Mouse (Mus musculus): ENCODE measurements at regions not wholly inside any gene's neighbourhood (a gene's known extent, or its start where the extent isn't known, plus 50 kb on each side); places are given as distances from the start of the nearest gene placed in this dataset.

GRCm38 (mm10) chr11:112956748-112957440, 174.9 kb downstream of the Sox9 start:
- no peak for ATAC-seq (ENCODE audit: low FRiP score)
- H3K36me3 ChIP-seq (replicated peaks), result no peaks in the 10 kb centered on the region
- no peak overlapping the region for H3K27ac ChIP-seq
- H3K27me3 ChIP-seq, result no peaks in the 10 kb centered on the region
- H3K9ac ChIP-seq, result no peak overlapping the region
- H3K4me1 ChIP-seq, result peaks cover 46% of the 10 kb centered on the region
- H3K9me3 ChIP-seq, result no peaks in the 10 kb centered on the region
- WGBS, result 86% methylated on average over 5 of the region's 5 CpGs
- no peak overlapping the region for H3K4me3 ChIP-seq (replicated peaks)
- no peak overlapping the region for H3K4me2 ChIP-seq

- no peak overlapping the region for H3K9ac ChIP-seq
- WGBS, result 16% methylated on average over 5 of the region's 5 CpGs
- no peak for ATAC-seq (ENCODE audit: low FRiP score)
- H3K36me3 ChIP-seq (replicated peaks), result no peaks in the 10 kb centered on the region
- no peak overlapping the region for H3K4me2 ChIP-seq
- H3K4me3 ChIP-seq (replicated peaks), result no peak overlapping the region
- no peaks in the 10 kb centered on the region for H3K9me3 ChIP-seq
- peaks cover 30% of the 10 kb centered on the region for H3K4me1 ChIP-seq
- no peak overlapping the region for H3K27ac ChIP-seq
- H3K27me3 ChIP-seq, result no peaks in the 10 kb centered on the region
Observed at GRCm38 (mm10) chr11:112959609-112960008, 177.6 kb downstream of the Sox9 start.

- WGBS, result 69% methylated on average over 8 of the region's 8 CpGs
- H3K9ac ChIP-seq, result no peak overlapping the region
- peaks cover 30% of the 10 kb centered on the region for H3K4me1 ChIP-seq
- no peaks in the 10 kb centered on the region for H3K9me3 ChIP-seq
- H3K36me3 ChIP-seq (replicated peaks), result no peaks in the 10 kb centered on the region
- no peak overlapping the region for H3K27ac ChIP-seq
- no peak for ATAC-seq (ENCODE audit: low FRiP score)
- H3K4me3 ChIP-seq (replicated peaks), result no peak overlapping the region
- H3K4me2 ChIP-seq, result no peak overlapping the region
- H3K27me3 ChIP-seq, result no peaks in the 10 kb centered on the region
Observed at GRCm38 (mm10) chr11:112973286-112973685, 191.3 kb downstream of the Sox9 start.

GRCm38 (mm10) chr11:112974893-112975292, 192.9 kb downstream of the Sox9 start:
- Histone ChIP-seq H3K27ac (no peak overlapping the region), H3K4me1 (peaks cover 39% of the 10 kb centered on the region), H3K4me2 (no peak overlapping the region), H3K9ac (no peak overlapping the region), H3K9me3 (no peaks in the 10 kb centered on the region), H3K4me3 (replicated peaks) (no peak overlapping the region), H3K27me3 (no peaks in the 10 kb centered on the region), H3K36me3 (replicated peaks) (no peaks in the 10 kb centered on the region)
- ATAC-seq (ENCODE audit: low FRiP score), result no peak
- 98% methylated on average over 7 of the region's 7 CpGs for WGBS

GRCm38 (mm10) chr11:112976914-112977785, 195.1 kb downstream of the Sox9 start:
- Histone ChIP-seq H3K9ac (peak overlapping the region; percentile 33; the same call in 1 of the 2 replicates), H3K4me2 (peak overlapping the region; percentile 40), H3K4me1 (peaks cover 47% of the 10 kb centered on the region), H3K4me3 (replicated peaks) (no peak overlapping the region), H3K27ac (peak overlapping the region; percentile 90), H3K27me3 (no peaks in the 10 kb centered on the region), H3K9me3 (no peaks in the 10 kb centered on the region), H3K36me3 (replicated peaks) (no peaks in the 10 kb centered on the region)
- 3% methylated on average over 12 of the region's 12 CpGs for WGBS
- peak; percentile 93 for ATAC-seq (ENCODE audit: low FRiP score)

- H3K4me1 ChIP-seq, result peaks cover 59% of the 10 kb centered on the region
- H3K36me3 ChIP-seq (replicated peaks), result no peaks in the 10 kb centered on the region
- WGBS, result 46% methylated on average over 6 of the region's 6 CpGs
- no peaks in the 10 kb centered on the region for H3K9me3 ChIP-seq
- no peak overlapping the region for H3K4me3 ChIP-seq (replicated peaks)
- no peaks in the 10 kb centered on the region for H3K27me3 ChIP-seq
- no peak for ATAC-seq (ENCODE audit: low FRiP score)
- no peak overlapping the region for H3K27ac ChIP-seq
- H3K4me2 ChIP-seq, result no peak overlapping the region
- no peak overlapping the region for H3K9ac ChIP-seq
Observed at GRCm38 (mm10) chr11:112978884-112979283, 196.9 kb downstream of the Sox9 start.

GRCm38 (mm10) chr11:112979413-112979812, 197.4 kb downstream of the Sox9 start:
- no peak overlapping the region for H3K4me2 ChIP-seq
- H3K9me3 ChIP-seq, result no peaks in the 10 kb centered on the region
- H3K9ac ChIP-seq, result no peak overlapping the region
- 89% methylated on average over 10 of the region's 10 CpGs for WGBS
- H3K4me1 ChIP-seq, result peaks cover 60% of the 10 kb centered on the region
- no peaks in the 10 kb centered on the region for H3K27me3 ChIP-seq
- no peaks in the 10 kb centered on the region for H3K36me3 ChIP-seq (replicated peaks)
- no peak overlapping the region for H3K27ac ChIP-seq
- no peak overlapping the region for H3K4me3 ChIP-seq (replicated peaks)
- no peak for ATAC-seq (ENCODE audit: low FRiP score)

GRCm38 (mm10) chr11:112982165-112982801, 200.3 kb downstream of the Sox9 start:
- Histone ChIP-seq H3K27ac (peak overlapping the region; percentile 81), H3K4me3 (replicated peaks) (no peak overlapping the region), H3K9me3 (no peaks in the 10 kb centered on the region), H3K4me2 (peak overlapping the region; percentile 31), H3K27me3 (peaks cover 9% of the 10 kb centered on the region; the same call in 1 of the 2 replicates), H3K4me1 (peaks cover 50% of the 10 kb centered on the region), H3K9ac (no peak overlapping the region), H3K36me3 (replicated peaks) (no peaks in the 10 kb centered on the region)
- peak; percentile 91 for ATAC-seq (ENCODE audit: low FRiP score)
- 19% methylated on average over 11 of the region's 11 CpGs for WGBS

GRCm38 (mm10) chr11:112982802-112983591, 201.0 kb downstream of the Sox9 start:
- no peaks in the 10 kb centered on the region for H3K36me3 ChIP-seq (replicated peaks)
- H3K4me3 ChIP-seq (replicated peaks), result no peak overlapping the region
- H3K27me3 ChIP-seq, result peaks cover 12% of the 10 kb centered on the region; the same call in 1 of the 2 replicates
- peaks cover 45% of the 10 kb centered on the region for H3K4me1 ChIP-seq
- peak overlapping the region; percentile 81 for H3K27ac ChIP-seq
- no peak overlapping the region for H3K9ac ChIP-seq
- H3K9me3 ChIP-seq, result no peaks in the 10 kb centered on the region
- peak; percentile 68 for ATAC-seq (ENCODE audit: low FRiP score)
- 36% methylated on average over 9 of the region's 9 CpGs for WGBS
- peak overlapping the region; percentile 31 for H3K4me2 ChIP-seq

GRCm38 (mm10) chr11:112986029-112986573, 204.1 kb downstream of the Sox9 start:
- no peak overlapping the region for H3K27ac ChIP-seq
- H3K27me3 ChIP-seq, result peaks cover 12% of the 10 kb centered on the region; the same call in 1 of the 2 replicates
- H3K9ac ChIP-seq, result no peak overlapping the region
- no peak overlapping the region for H3K4me3 ChIP-seq (replicated peaks)
- H3K4me2 ChIP-seq, result no peak overlapping the region
- no peaks in the 10 kb centered on the region for H3K9me3 ChIP-seq
- no peaks in the 10 kb centered on the region for H3K36me3 ChIP-seq (replicated peaks)
- ATAC-seq (ENCODE audit: low FRiP score), result no peak
- WGBS, result 88% methylated on average over 9 of the region's 9 CpGs
- peaks cover 61% of the 10 kb centered on the region for H3K4me1 ChIP-seq

- ATAC-seq (ENCODE audit: low FRiP score), result no peak
- Histone ChIP-seq H3K4me3 (replicated peaks) (no peak overlapping the region), H3K4me2 (no peak overlapping the region), H3K4me1 (peaks cover 60% of the 10 kb centered on the region), H3K36me3 (replicated peaks) (no peaks in the 10 kb centered on the region), H3K27ac (0 out of 2 replicates have a peak overlapping the region, but pooled peaks have one; percentile 27), H3K9me3 (no peaks in the 10 kb centered on the region), H3K9ac (no peak overlapping the region), H3K27me3 (peaks cover 12% of the 10 kb centered on the region; the same call in 1 of the 2 replicates)
- 89% methylated on average over 7 of the region's 7 CpGs for WGBS
Observed at GRCm38 (mm10) chr11:112987782-112988181, 205.8 kb downstream of the Sox9 start.
